Mouse (Mus musculus) heart, adult 2 months (tissue): Measurements from ENCODE around the gene Gm42906.

ENCODE experiments used
- CTCF ChIP-seq: fragments of 200-600 bp; IDR thresholded peaks from 2 replicates; pipeline ENCODE4 v1.8.1; 2022; ENCODE audit warnings: antibody characterized with exemption, mild to moderate bottlenecking, moderate library complexity
- POLR2A ChIP-seq: fragments of 200-500 bp; IDR thresholded peaks from 2 replicates; pipeline ENCODE4 v1.6.1; 2011; ENCODE audit warnings: mild to moderate bottlenecking, low read depth, low read length, control low read depth; ENCODE audit not compliant: insufficient read depth

DNA sequence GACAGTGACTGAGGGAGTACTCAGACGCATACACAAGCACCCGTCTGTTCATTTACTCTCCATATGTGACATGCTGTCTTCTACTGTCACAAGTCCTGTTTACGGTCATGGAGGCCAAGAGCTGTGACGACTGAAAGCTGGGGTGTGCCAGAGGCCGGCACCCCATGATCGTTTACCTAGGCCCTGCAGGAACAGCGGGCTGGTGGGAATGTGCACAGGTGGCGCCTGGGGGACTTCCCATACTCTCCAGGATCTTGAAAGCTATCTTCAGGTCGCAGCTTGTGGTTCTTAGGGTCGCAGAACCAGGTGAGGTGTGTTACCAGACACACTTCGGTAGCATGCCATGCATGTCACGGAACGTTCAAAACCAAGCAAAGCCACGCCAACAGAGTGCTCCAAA, 294.2 kb downstream of the Gm42906 start:
- no peak for TF ChIP-seq POLR2A
- TF ChIP-seq CTCF = no peak
